Mouse (Mus musculus) small intestine, adult 2 months (tissue): Measurements from ENCODE around the gene Exosc3.

ENCODE experiments used
- CTCF ChIP-seq: fragments of 200-500 bp; IDR thresholded peaks from 2 replicates; pipeline ENCODE4 v1.5.1; 2012; ENCODE audit warnings: low read depth, mild to moderate bottlenecking, control low read depth, inconsistent platforms, low read length, moderate library complexity, mixed read lengths; ENCODE audit not compliant: insufficient replicate concordance, insufficient read length; ENCODE audit errors: extremely low read depth
- POLR2A ChIP-seq: fragments of 200-500 bp; IDR thresholded peaks from 2 replicates; pipeline ENCODE4 v1.6.1; 2012; ENCODE audit warnings: low read depth, mild to moderate bottlenecking, control low read depth, inconsistent platforms, low read length, moderate library complexity

DNA sequence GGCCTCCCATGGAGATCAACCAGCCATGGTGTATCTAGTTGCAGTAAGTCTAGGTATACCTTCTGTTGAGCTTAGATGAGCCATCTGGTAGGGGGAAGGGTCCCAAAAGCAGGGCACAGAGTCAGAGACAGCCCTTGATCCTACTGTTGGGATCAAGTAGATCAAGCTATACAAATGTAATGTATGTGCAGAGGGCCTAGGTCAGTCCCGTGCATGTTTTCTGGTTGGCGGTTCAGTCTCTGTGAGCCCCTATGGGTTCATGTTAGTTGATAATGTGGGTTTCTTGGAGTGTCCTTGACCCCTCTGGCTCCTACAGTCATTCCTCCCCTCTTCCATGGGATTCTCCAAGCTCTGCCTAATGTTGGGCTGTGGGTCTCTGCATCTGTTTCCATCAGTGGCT, 31.5 kb downstream of the Exosc3 start:
- TF ChIP-seq CTCF (no peak), POLR2A (no peak)
